Mouse (Mus musculus): ENCODE measurements at regions not wholly inside any gene's neighbourhood (a gene's known extent, or its start where the extent isn't known, plus 50 kb on each side); places are given as distances from the start of the nearest gene placed in this dataset.

DNA sequence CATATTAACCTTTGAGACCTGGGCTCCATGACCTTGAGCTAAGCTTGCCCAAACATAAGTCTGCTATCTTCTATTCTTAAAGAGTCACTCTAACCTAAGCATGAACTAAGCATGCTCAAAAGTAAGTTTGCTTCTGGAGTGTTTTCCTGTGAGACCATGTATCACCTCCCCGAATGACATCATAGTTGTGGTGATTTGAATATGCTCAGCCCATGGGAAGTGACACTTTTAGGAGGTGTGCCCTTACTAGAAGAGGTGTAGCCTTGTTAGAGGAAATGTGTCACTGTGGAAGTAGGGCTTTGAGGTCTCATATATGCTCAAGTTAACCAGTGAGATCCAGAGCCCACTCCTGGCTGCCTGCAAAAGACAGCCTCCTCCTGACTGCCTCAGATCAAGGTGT, 114.7 kb upstream of the Sesn3 start:
- H3K4me2 ChIP-seq (ENCODE audit: low read depth, severe bottlenecking) = no peak overlapping the region
- WGBS = 98% methylated on average over 1 of the region's 1 CpGs
- no peak for ATAC-seq (ENCODE audit: insufficient number of reproducible peaks, low FRiP score, low TSS enrichment, low read depth)

DNA sequence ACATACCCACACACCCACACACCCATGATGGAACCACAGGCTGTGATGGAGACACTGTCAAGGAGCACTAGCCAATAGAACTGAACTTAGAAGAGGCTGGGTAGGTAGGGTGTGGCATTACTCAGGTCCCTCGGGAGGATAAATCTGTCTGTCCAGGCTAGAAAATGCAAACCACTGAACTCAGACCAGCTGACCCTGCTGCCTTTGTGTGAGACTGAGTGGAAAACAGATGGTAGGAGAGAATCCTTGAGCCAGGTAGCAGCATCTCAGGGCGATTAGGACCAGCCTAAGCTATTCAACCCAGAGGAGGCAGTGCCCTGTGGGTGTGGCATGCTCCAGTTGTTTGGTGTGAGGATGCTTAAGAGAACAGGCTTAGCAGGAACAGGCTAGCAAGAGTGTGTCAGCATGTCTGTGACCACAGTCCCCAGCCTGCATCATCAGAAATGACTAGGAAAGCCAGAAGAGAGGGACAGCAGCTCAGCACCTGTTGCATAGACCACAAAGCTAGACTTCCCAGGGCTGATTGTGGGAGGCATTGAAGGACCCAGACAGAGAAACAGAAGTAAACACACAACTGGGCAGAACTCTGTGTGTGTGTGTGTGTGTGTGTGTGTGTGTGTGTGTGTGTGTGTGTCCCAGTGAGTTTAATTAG, 103.2 kb upstream of the Sesn3 start:
- DNase-seq (ENCODE audit: low spot score) (no peak), ATAC-seq (ENCODE audit: insufficient number of reproducible peaks, low FRiP score, low TSS enrichment, low read depth) (no peak)
- H3K36me3 ChIP-seq (ENCODE audit: control insufficient read depth, insufficient read depth, low read length) = no peaks in the 10 kb centered on the region
- no peaks in the 10 kb centered on the region for H3K9me3 ChIP-seq (ENCODE audit: control insufficient read depth, low read length)
- no peaks in the 10 kb centered on the region for H3K27me3 ChIP-seq (ENCODE audit: control insufficient read depth, insufficient read depth, low read length)
- H3K9ac ChIP-seq (ENCODE audit: low read length) = no peak overlapping the region
- no peak overlapping the region for H3K4me3 ChIP-seq (ENCODE audit: low read depth, low read length)
- peaks cover 20% of the 10 kb centered on the region for H3K4me1 ChIP-seq (ENCODE audit: control insufficient read depth, insufficient read depth, low read length)
- WGBS = 67% methylated on average over 2 of the region's 2 CpGs
- H3K4me2 ChIP-seq (ENCODE audit: low read depth, severe bottlenecking) = no peak overlapping the region
- no peak overlapping the region for H3K27ac ChIP-seq (replicated peaks; ENCODE audit: low read depth, low read length)

More for the DNA sequence above, 114.7 kb upstream of the Sesn3 start:
- Histone ChIP-seq H3K9ac (ENCODE audit: low read length) (no peak overlapping the region), H3K4me3 (ENCODE audit: low read depth, low read length) (no peak overlapping the region), H3K36me3 (ENCODE audit: control insufficient read depth, insufficient read depth, low read length) (no peaks in the 10 kb centered on the region), H3K9me3 (ENCODE audit: control insufficient read depth, low read length) (no peaks in the 10 kb centered on the region), H3K27me3 (ENCODE audit: control insufficient read depth, insufficient read depth, low read length) (no peaks in the 10 kb centered on the region), H3K27ac (replicated peaks; ENCODE audit: low read depth, low read length) (no peak overlapping the region), H3K4me1 (ENCODE audit: control insufficient read depth, insufficient read depth, low read length) (no peaks in the 10 kb centered on the region)
- DNase-seq (ENCODE audit: low spot score) = no peak

DNA sequence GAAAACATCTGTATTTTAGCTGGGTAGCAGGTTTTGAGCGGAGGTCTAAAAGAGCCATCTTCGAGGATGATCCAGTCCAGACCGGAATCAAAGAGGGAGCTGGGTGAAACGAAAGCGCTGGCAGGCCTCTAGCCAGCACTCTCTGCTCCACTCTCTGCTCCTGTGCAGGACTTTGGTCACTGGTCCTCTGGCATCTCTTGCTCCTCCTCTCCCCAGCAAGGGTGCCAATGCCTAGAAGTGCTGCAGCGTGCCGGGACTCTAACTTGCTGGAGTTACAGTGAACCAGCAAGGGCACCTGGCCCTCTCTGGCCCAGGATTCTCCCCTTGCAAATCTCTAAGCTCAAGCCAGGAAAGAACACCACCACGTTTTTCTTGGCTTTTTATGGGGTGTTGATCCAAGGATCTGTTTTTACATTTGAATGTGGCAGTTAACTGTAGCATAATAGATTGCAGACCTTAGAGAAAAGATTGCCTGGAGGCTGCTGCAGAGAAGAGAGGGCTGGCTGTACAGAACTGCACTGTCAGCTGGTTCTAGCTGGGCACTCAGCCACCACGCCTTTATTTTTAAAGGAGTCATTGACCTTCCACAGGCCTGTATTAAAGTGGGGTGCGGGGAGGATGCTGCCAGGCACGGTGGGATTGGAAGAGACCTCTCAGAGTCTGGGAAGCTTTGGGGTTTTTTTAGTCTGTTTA, 101.1 kb upstream of the Sesn3 start:
- Histone ChIP-seq H3K9me3 (ENCODE audit: control insufficient read depth, low read length) (no peaks in the 10 kb centered on the region), H3K4me3 (ENCODE audit: low read depth, low read length) (no peak overlapping the region), H3K27me3 (ENCODE audit: control insufficient read depth, insufficient read depth, low read length) (no peaks in the 10 kb centered on the region), H3K27ac (replicated peaks; ENCODE audit: low read depth, low read length) (peak overlapping the region; percentile 2), H3K9ac (ENCODE audit: low read length) (no peak overlapping the region), H3K4me1 (ENCODE audit: control insufficient read depth, insufficient read depth, low read length) (peaks cover 23% of the 10 kb centered on the region), H3K4me2 (ENCODE audit: low read depth, severe bottlenecking) (peak overlapping the region; percentile 13; the same call in 1 of the 2 replicates), H3K36me3 (ENCODE audit: control insufficient read depth, insufficient read depth, low read length) (no peaks in the 10 kb centered on the region)
- WGBS = 11% methylated on average over 11 of the region's 11 CpGs
- DNase-seq (ENCODE audit: low spot score) (peak; percentile 70), ATAC-seq (ENCODE audit: insufficient number of reproducible peaks, low FRiP score, low TSS enrichment, low read depth) (peak; percentile 85)

DNA sequence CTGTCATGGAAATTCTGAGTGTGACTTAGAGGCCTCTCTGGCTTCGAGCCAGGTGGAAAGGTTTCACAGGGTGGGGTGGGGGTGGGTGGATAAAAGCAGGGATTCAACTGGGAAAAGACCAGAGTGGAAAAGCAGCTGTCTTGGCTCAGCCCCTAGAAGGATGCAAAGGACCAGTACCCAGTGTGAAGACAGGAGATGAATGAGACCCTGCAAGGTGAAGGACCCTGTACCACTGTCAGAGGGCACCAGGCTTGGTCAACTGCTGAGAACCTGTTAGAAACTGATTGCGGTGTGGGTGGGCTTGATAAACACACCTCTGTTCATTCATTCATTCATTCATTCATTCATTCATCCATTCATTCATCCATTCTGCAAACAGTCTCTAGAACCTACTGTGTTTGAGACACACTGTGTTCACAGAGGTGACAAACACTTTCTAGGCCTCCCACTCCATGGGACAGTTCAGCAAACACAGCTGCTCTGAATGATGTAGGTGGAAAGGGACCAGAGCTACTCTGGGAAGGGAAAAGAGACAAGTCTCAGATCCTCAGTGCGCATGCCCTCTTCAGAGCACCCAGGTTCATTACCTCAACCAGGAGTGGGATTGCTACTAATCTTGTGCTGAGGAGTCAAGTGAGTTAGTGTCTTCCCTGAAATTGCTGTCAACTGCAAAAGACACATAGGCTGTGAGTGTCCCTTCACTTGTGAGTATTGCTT, 100.4 kb upstream of the Sesn3 start:
- Histone ChIP-seq H3K4me3 (ENCODE audit: low read depth, low read length) (no peak overlapping the region), H3K27me3 (ENCODE audit: control insufficient read depth, insufficient read depth, low read length) (no peaks in the 10 kb centered on the region), H3K9me3 (ENCODE audit: control insufficient read depth, low read length) (no peaks in the 10 kb centered on the region), H3K36me3 (ENCODE audit: control insufficient read depth, insufficient read depth, low read length) (no peaks in the 10 kb centered on the region), H3K4me2 (ENCODE audit: low read depth, severe bottlenecking) (0 out of 2 replicates have a peak overlapping the region, but pooled peaks have one; percentile 13), H3K27ac (replicated peaks; ENCODE audit: low read depth, low read length) (peak overlapping the region; percentile 2), H3K9ac (ENCODE audit: low read length) (no peak overlapping the region), H3K4me1 (ENCODE audit: control insufficient read depth, insufficient read depth, low read length) (peaks cover 23% of the 10 kb centered on the region)
- WGBS = 69% methylated on average over 3 of the region's 3 CpGs
- DNase-seq (ENCODE audit: low spot score) = no peak
- ATAC-seq (ENCODE audit: insufficient number of reproducible peaks, low FRiP score, low TSS enrichment, low read depth) = peak; percentile 60

DNA sequence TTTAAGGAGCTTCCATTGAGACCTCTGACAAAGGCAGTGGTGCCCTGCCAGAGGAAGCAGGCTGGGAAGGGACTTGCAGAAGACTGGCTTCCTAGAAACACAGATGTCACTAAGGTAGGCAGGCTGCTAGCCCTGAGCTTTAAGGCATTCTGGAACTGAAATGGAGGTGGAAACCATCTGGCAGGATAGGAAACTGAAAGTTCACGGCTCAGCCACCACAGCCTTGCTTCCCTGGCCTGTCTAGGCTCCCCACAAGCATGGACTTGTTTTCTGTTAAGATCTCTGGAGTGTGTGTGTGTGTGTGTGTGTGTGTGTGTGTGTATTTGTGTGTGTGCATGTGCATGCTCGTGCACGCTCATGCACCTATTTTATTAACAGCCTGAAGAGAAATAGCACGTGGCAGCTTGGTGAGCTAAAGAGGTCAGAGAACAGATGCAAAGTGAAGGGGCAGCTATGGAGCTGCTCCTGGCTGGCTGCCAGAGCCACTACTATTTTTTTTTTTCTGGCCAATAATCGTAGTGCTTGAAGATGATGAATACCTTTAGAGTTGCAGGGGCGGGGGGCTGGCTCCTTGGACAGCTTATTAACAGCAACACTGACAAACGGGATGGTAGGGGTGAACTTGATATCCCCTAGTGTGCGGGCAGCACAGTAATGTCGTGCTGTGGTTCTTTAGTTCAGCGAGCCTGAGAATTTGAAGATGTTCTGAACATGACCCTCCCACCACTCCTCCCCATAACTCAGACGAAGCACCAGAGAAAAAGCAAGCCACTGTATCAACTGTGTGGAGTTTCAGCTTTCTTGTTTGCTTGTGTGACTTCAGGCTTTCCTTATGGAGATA, 99.6 kb upstream of the Sesn3 start:
- 13% methylated on average over 11 of the region's 11 CpGs for WGBS
- no peak overlapping the region; the same call in 1 of the 2 replicates for H3K27ac ChIP-seq (replicated peaks; ENCODE audit: low read depth, low read length)
- H3K36me3 ChIP-seq (ENCODE audit: control insufficient read depth, insufficient read depth, low read length) = no peaks in the 10 kb centered on the region
- no peak overlapping the region for H3K4me2 ChIP-seq (ENCODE audit: low read depth, severe bottlenecking)
- H3K9ac ChIP-seq (ENCODE audit: low read length) = no peak overlapping the region
- peak; percentile 69 for DNase-seq (ENCODE audit: low spot score)
- no peak overlapping the region for H3K4me3 ChIP-seq (ENCODE audit: low read depth, low read length)
- H3K9me3 ChIP-seq (ENCODE audit: control insufficient read depth, low read length) = no peaks in the 10 kb centered on the region
- peak; percentile 49 for ATAC-seq (ENCODE audit: insufficient number of reproducible peaks, low FRiP score, low TSS enrichment, low read depth)
- peaks cover 29% of the 10 kb centered on the region for H3K4me1 ChIP-seq (ENCODE audit: control insufficient read depth, insufficient read depth, low read length)
- no peaks in the 10 kb centered on the region for H3K27me3 ChIP-seq (ENCODE audit: control insufficient read depth, insufficient read depth, low read length)

DNA sequence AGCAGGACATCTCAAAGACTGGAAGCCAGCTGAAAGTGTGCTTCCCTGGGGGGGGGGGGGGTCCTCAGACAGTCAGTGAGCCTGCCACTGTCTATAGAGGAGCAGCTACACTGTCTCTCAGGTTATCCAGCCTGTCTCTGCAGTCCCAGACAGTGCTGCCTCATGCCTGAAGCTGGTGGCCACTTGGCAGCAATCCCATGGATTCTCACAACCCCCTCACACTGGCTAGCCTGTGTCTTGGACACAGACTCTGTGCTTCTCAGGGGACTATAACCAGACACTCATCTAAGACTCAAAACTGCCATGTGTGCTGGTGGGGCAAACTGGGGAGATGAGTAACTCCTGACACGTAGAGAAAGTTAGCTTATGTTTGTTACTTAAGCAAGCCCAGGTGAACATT, 95.1 kb upstream of the Sesn3 start:
- H3K4me1 ChIP-seq (ENCODE audit: control insufficient read depth, insufficient read depth, low read length) = peaks cover 27% of the 10 kb centered on the region
- no peak for DNase-seq (ENCODE audit: low spot score)
- no peak overlapping the region for H3K9ac ChIP-seq (ENCODE audit: low read length)
- no peaks in the 10 kb centered on the region for H3K36me3 ChIP-seq (ENCODE audit: control insufficient read depth, insufficient read depth, low read length)
- no peaks in the 10 kb centered on the region for H3K27me3 ChIP-seq (ENCODE audit: control insufficient read depth, insufficient read depth, low read length)
- no peaks in the 10 kb centered on the region for H3K9me3 ChIP-seq (ENCODE audit: control insufficient read depth, low read length)
- no peak overlapping the region for H3K4me2 ChIP-seq (ENCODE audit: low read depth, severe bottlenecking)
- WGBS = 95% methylated on average over 1 of the region's 1 CpGs
- H3K4me3 ChIP-seq (ENCODE audit: low read depth, low read length) = no peak overlapping the region
- no peak overlapping the region for H3K27ac ChIP-seq (replicated peaks; ENCODE audit: low read depth, low read length)
- ATAC-seq (ENCODE audit: insufficient number of reproducible peaks, low FRiP score, low TSS enrichment, low read depth) = no peak

DNA sequence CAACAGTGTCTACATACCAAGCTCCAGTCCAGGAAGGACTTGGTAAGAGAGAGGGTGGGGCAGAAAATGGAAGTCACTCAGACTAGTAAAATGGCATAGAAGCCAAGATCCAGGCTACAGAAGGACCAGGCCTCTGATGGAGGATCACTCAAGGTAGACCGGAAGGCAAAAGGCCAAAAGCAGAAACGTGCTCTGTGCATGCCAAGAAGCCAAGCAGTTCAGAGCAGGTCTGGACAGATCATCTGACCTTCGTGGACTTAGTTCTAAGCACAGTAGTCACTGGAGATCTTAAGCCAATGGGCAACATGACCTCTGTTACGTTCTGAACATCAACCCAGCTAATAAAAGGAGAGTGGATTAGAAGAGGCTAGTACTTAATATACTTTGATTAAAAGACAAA, 90.6 kb upstream of the Sesn3 start:
- H3K4me1 ChIP-seq (ENCODE audit: control insufficient read depth, insufficient read depth, low read length) = peaks cover 18% of the 10 kb centered on the region
- H3K9ac ChIP-seq (ENCODE audit: low read length) = no peak overlapping the region
- no peak for ATAC-seq (ENCODE audit: insufficient number of reproducible peaks, low FRiP score, low TSS enrichment, low read depth)
- no peak overlapping the region for H3K27ac ChIP-seq (replicated peaks; ENCODE audit: low read depth, low read length)
- no peak overlapping the region for H3K4me3 ChIP-seq (ENCODE audit: low read depth, low read length)
- DNase-seq (ENCODE audit: low spot score) = no peak
- H3K36me3 ChIP-seq (ENCODE audit: control insufficient read depth, insufficient read depth, low read length) = no peaks in the 10 kb centered on the region
- no peak overlapping the region for H3K4me2 ChIP-seq (ENCODE audit: low read depth, severe bottlenecking)
- no peaks in the 10 kb centered on the region for H3K27me3 ChIP-seq (ENCODE audit: control insufficient read depth, insufficient read depth, low read length)
- H3K9me3 ChIP-seq (ENCODE audit: control insufficient read depth, low read length) = no peaks in the 10 kb centered on the region
- 86% methylated on average over 4 of the region's 4 CpGs for WGBS

DNA sequence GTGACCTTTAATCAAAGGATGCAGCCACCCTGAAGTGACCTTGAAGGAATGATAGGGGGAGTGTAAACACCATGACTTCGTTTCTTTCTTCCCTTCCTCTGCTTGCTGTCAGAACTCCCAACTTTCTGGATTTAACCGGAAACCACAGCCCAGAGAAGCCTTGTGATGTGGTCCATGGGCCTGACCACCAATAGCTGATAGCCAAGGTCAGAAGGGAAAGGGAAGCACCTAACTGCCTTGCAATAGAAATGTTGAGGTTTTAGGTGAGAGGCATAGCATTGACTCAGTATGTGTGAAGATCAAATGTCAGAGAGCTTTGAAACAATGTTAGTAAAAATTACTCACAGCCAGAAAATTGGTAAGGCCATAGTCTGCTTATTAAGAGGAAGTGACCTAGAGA, 89.2 kb upstream of the Sesn3 start:
- H3K9ac ChIP-seq (ENCODE audit: low read length) = no peak overlapping the region
- WGBS = 76% methylated on average over 2 of the region's 2 CpGs
- H3K4me3 ChIP-seq (ENCODE audit: low read depth, low read length) = no peak overlapping the region
- H3K27me3 ChIP-seq (ENCODE audit: control insufficient read depth, insufficient read depth, low read length) = no peaks in the 10 kb centered on the region
- no peak overlapping the region for H3K4me2 ChIP-seq (ENCODE audit: low read depth, severe bottlenecking)
- DNase-seq (ENCODE audit: low spot score) = no peak
- no peaks in the 10 kb centered on the region for H3K36me3 ChIP-seq (ENCODE audit: control insufficient read depth, insufficient read depth, low read length)
- no peaks in the 10 kb centered on the region for H3K9me3 ChIP-seq (ENCODE audit: control insufficient read depth, low read length)
- no peak for ATAC-seq (ENCODE audit: insufficient number of reproducible peaks, low FRiP score, low TSS enrichment, low read depth)
- no peak overlapping the region for H3K27ac ChIP-seq (replicated peaks; ENCODE audit: low read depth, low read length)
- H3K4me1 ChIP-seq (ENCODE audit: control insufficient read depth, insufficient read depth, low read length) = peaks cover 12% of the 10 kb centered on the region

Measured in limb, embryonic 11.5 days (tissue).